8 mouse cellular contexts compared by ENCODE assay signal in the genomic region with DNA sequence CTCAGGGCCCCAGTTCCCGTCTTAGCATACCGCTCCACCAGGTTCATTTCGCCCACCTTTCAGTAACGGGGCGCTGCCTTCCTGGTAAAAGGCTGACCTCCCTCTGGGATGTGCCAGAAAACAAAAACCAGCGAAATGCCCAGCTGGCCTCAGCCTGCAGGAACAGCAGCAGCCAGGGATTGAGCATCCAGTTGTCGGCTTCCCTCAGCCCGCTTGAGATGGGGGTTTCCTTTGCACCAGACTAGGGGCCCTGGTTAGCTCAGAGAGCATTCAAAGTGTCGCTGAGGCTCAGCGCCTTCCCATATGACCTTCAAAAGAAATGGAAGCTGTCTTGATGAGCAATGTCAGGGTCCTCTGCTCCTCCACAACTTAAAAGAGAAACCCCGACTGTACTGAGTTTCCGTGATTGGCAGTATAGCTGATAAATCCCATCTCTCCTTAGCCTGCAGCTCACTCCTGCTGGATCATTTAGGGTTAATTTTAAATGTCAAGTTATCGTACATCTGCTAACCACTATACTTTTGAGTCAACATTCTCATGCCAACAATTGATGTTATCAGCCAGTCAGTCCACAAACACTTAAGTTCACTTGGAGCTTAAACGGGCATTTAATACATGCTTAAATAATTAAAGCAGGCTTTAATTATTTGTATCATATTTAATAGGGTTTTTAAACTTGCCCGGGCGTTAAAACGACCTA. TPM values are rescaled to one million over a fixed set of nuclear protein-coding genes. Genes with fewer than 3 reads are reported as not detected.
DNase-seq lines count a peak whose midpoint lies in the region; ATAC-seq and TF ChIP-seq lines count a peak whose summit lies in the region.

No protein-coding gene starts in this region.

- peak overlapping the region; percentile 67 for H3K4me2 ChIP-seq in kidney, embryonic 14.5 days (replicated peaks; ENCODE audit: low read depth, low read length)
- peak overlapping the region; percentile 49 for H3K4me2 ChIP-seq in hindbrain, embryonic 13.5 days
- peak overlapping the region; percentile 58 for H3K4me2 ChIP-seq in midbrain, embryonic 12.5 days (replicated peaks)

- no peak for ATAC-seq in kidney, embryonic 14.5 days (ENCODE audit: low FRiP score, low TSS enrichment)
- no peak for ATAC-seq in hindbrain, embryonic 13.5 days (ENCODE audit: low FRiP score)
- no peak for ATAC-seq in midbrain, embryonic 12.5 days (ENCODE audit: low FRiP score, low read depth)

- 0 out of 2 replicates have a peak, but pooled peaks cover 8% of the 10 kb centered on the region for H3K4me1 ChIP-seq in kidney, embryonic 14.5 days (ENCODE audit: control insufficient read depth, insufficient read depth, low read length)
- H3K4me1 ChIP-seq in MEL (ENCODE audit: control insufficient read depth in 1 of 2, insufficient read depth in 2 of 2, low read length in 2 of 2), result peaks cover 3 to 15% of the 10 kb centered on the region in 2 experiments; a peak in 3 of 4 replicates
- peaks cover 13% of the 10 kb centered on the region for H3K4me1 ChIP-seq in hindbrain, embryonic 13.5 days (replicated peaks)
- peaks cover 10% of the 10 kb centered on the region for H3K4me1 ChIP-seq in midbrain, embryonic 12.5 days

- WGBS in kidney, embryonic 14.5 days, result 13% methylated on average over 17 of the region's 17 CpGs
- WGBS in hindbrain, embryonic 13.5 days, result 26% methylated on average over 17 of the region's 17 CpGs
- 27% methylated on average over 17 of the region's 17 CpGs for WGBS in midbrain, embryonic 12.5 days

- TF ChIP-seq RAD21 in MEL (IDR thresholded peaks at IDR 0.05; ENCODE audit: low read depth, low read length), result no peak

- H3K79me2 ChIP-seq in MEL (ENCODE audit: control insufficient read depth, insufficient read depth, low read length, poor library complexity), result no peaks in the 10 kb centered on the region; the same call in 1 of the 2 replicates

- H3K27me3 ChIP-seq in kidney, embryonic 14.5 days (ENCODE audit: control insufficient read depth, insufficient read depth, low read length), result no peaks in the 10 kb centered on the region
- H3K27me3 ChIP-seq in MEL (ENCODE audit: control insufficient read depth in 1 of 2, insufficient read depth in 2 of 2, low read length in 2 of 2), result no peaks in the 10 kb centered on the region
- peaks cover 32% of the 10 kb centered on the region for H3K27me3 ChIP-seq in hindbrain, embryonic 13.5 days
- H3K27me3 ChIP-seq in midbrain, embryonic 12.5 days, result peaks cover 24% of the 10 kb centered on the region

- TF ChIP-seq POLR2A in MEL (IDR thresholded peaks at IDR 0.05; ENCODE audit: control insufficient read depth in 1 of 2, insufficient read depth in 1 of 2, low read depth in 1 of 2, low read length in 2 of 2, poor library complexity in 1 of 2), result no peak

- no peaks in the 10 kb centered on the region for H3K9me3 ChIP-seq in kidney, embryonic 14.5 days (ENCODE audit: control insufficient read depth, low read length)
- H3K9me3 ChIP-seq in MEL (replicated peaks; ENCODE audit: insufficient read depth, low read length), result no peaks in the 10 kb centered on the region
- H3K9me3 ChIP-seq in hindbrain, embryonic 13.5 days, result no peaks in the 10 kb centered on the region
- no peaks in the 10 kb centered on the region for H3K9me3 ChIP-seq in midbrain, embryonic 12.5 days

- no peak for TF ChIP-seq EP300 in MEL (IDR thresholded peaks at IDR 0.05; ENCODE audit: low read depth in 1 of 2, low read length in 2 of 2)

- peak overlapping the region; percentile 41 for H3K4me3 ChIP-seq in kidney, embryonic 14.5 days (ENCODE audit: low read length)
- peak overlapping the region; percentile 65 to 73 for H3K4me3 ChIP-seq in MEL (ENCODE audit: control insufficient read depth in 1 of 2, insufficient read depth in 1 of 2, low read depth in 2 of 2, low read length in 2 of 2)
- peak overlapping the region; percentile 24 for H3K4me3 ChIP-seq in hindbrain, embryonic 13.5 days
- peak overlapping the region; percentile 34 for H3K4me3 ChIP-seq in midbrain, embryonic 12.5 days

- H3K36me3 ChIP-seq in kidney, embryonic 14.5 days (ENCODE audit: control insufficient read depth, insufficient read depth, low read length), result no peaks in the 10 kb centered on the region
- peaks cover 0 to 3% of the 10 kb centered on the region in 2 experiments; a peak in 1 of 4 replicates for H3K36me3 ChIP-seq in MEL (ENCODE audit: control insufficient read depth in 1 of 2, insufficient read depth in 2 of 2, low read length in 2 of 2)
- H3K36me3 ChIP-seq in hindbrain, embryonic 13.5 days, result no peaks in the 10 kb centered on the region
- H3K36me3 ChIP-seq in midbrain, embryonic 12.5 days, result no peaks in the 10 kb centered on the region

- intact Hi-C loops in left cerebral cortex, postnatal 36 days (cut with DNase I), result no loop called here

- peak overlapping the region; percentile 53 for H3K9ac ChIP-seq in kidney, embryonic 14.5 days (ENCODE audit: low read depth, low read length)
- peak overlapping the region; percentile 81 for H3K9ac ChIP-seq in MEL (ENCODE audit: control insufficient read depth, low read depth, low read length, poor library complexity, severe bottlenecking)
- peak overlapping the region; percentile 10 for H3K9ac ChIP-seq in hindbrain, embryonic 13.5 days
- peak overlapping the region; percentile 49 for H3K9ac ChIP-seq in midbrain, embryonic 12.5 days (replicated peaks)

- no peak for DNase-seq in kidney, adult 8-10 months
- no peak for DNase-seq in MEL (ENCODE audit: low read depth, low spot score)
- DNase-seq in left cerebral cortex, postnatal 36 days (ENCODE audit: low spot score in 2 of 2), result no peak
- no peak for DNase-seq in spleen, postnatal 10 days (ENCODE audit: low spot score in 2 of 2)
- no peak for DNase-seq in left cerebral cortex, adult 9 months (ENCODE audit: low spot score in 2 of 2)

- no peak for TF ChIP-seq CTCF in MEL (IDR thresholded peaks at IDR 0.05 in 2 of 3, conservative IDR thresholded peaks at IDR 0.05 in 1 of 3; ENCODE audit: control insufficient read depth in 1 of 3, insufficient read depth in 1 of 3, low read depth in 2 of 3, low read length in 3 of 3, poor library complexity in 1 of 3, severe bottlenecking in 1 of 3)

- peak overlapping the region; percentile 52; the same call in 1 of the 2 replicates for H3K27ac ChIP-seq in kidney, embryonic 14.5 days (ENCODE audit: low read depth, low read length)
- H3K27ac ChIP-seq in MEL (ENCODE audit: control insufficient read depth, low read depth, low read length), result peak overlapping the region; percentile 52; the same call in 1 of the 2 replicates
- H3K27ac ChIP-seq in hindbrain, embryonic 13.5 days, result no peak overlapping the region
- H3K27ac ChIP-seq in midbrain, embryonic 12.5 days (replicated peaks), result no peak overlapping the region

TF ChIP-seq in MEL, 35 proteins besides CTCF, POLR2A, EP300 and RAD21:
- TF ChIP-seq GATA1 (IDR thresholded peaks at IDR 0.05; ENCODE audit: low read depth, low read length), result no peak
- no peak for TF ChIP-seq MXI1 (IDR thresholded peaks at IDR 0.05; ENCODE audit: low read depth, low read length)
- TF ChIP-seq MAX (IDR thresholded peaks at IDR 0.05; ENCODE audit: low read length), result no peak
- TF ChIP-seq SMC3 (IDR thresholded peaks at IDR 0.05; ENCODE audit: low read depth, low read length), result no peak
- TF ChIP-seq BHLHE40 (IDR thresholded peaks at IDR 0.05; ENCODE audit: borderline replicate concordance, low read depth, low read length), result no peak
- TF ChIP-seq UBTF (IDR thresholded peaks at IDR 0.05; ENCODE audit: borderline replicate concordance, insufficient read depth, low read depth, low read length), result no peak

RNA-seq across cellular contexts. Expression of gene Batf, which starts 19.5 kb away (rescaled TPM):
- polyA plus RNA-seq in kidney, embryonic 14.5 days (2014; fragmentation: Nextera tagmentation; extraction: Ambion mirVana), result 2.7 and 2.9 TPM in 2 replicates
- 16.8 and 19.9 TPM in 2 replicates for total RNA-seq in MEL (2012; rRNA removed)
- 10 to 100 TPM in 1 of 2 experiments, not detected in 1; 14.4 TPM for polyA plus RNA-seq in MEL (2012; ENCODE audit: insufficient read depth in 1 of 2, insufficient read length in 2 of 2, low read depth in 1 of 2, low replicate concordance in 2 of 2, missing spikeins in 1 of 2)
- polyA plus RNA-seq in hindbrain, embryonic 13.5 days (2015; fragmentation: Nextera tagmentation; extraction: Ambion mirVana), result 1.5 and 1.7 TPM in 2 replicates
- polyA plus RNA-seq in midbrain, embryonic 12.5 days (2016; fragmentation: Nextera tagmentation; extraction: Ambion mirVana), result 1.2 and 2.0 TPM in 2 replicates
- 1 to 10 TPM in 1 of 2 experiments, under 1 TPM in 1; 0.44 to 1.2 TPM for total RNA-seq in left cerebral cortex, postnatal 36 days (2021)

RNA-seq across cellular contexts. Expression of gene Flvcr2, which starts 40.4 kb away (rescaled TPM):
- 0.94 and 2.2 TPM in 2 replicates for polyA plus RNA-seq in kidney, embryonic 14.5 days (2014; fragmentation: Nextera tagmentation; extraction: Ambion mirVana)
- not detected in 2 replicates for total RNA-seq in MEL (2012; rRNA removed)
- polyA plus RNA-seq in MEL (2012; ENCODE audit: insufficient read depth in 1 of 2, insufficient read length in 2 of 2, low read depth in 1 of 2, low replicate concordance in 2 of 2, missing spikeins in 1 of 2), result under 1 TPM in 1 of 2 experiments, not detected in 1; 0.07 TPM
- 4.8 and 5.2 TPM in 2 replicates for polyA plus RNA-seq in hindbrain, embryonic 13.5 days (2015; fragmentation: Nextera tagmentation; extraction: Ambion mirVana)
- polyA plus RNA-seq in midbrain, embryonic 12.5 days (2016; fragmentation: Nextera tagmentation; extraction: Ambion mirVana), result 2.3 and 2.5 TPM in 2 replicates
- 1 to 10 TPM; 2.2 to 2.3 TPM for total RNA-seq in left cerebral cortex, postnatal 36 days (2021)

Comparison
In these comparisons a context has a peak if more than half of its experiments do, and no peak if none do; other contexts are left out.
1. H3K27ac ChIP-seq: peak in kidney, embryonic 14.5 days (single experiment) and MEL (single experiment); none in hindbrain, embryonic 13.5 days (single experiment) and midbrain, embryonic 12.5 days (single experiment).
2. H3K9ac ChIP-seq: peak in every context shown above with its lines; median percentile 81 in MEL; 53 in kidney, embryonic 14.5 days; 49 in midbrain, embryonic 12.5 days; 10 in hindbrain, embryonic 13.5 days.
3. Peak in every context shown above with its lines, with median percentiles within 50 percentile points of each other: H3K4me2 ChIP-seq and H3K4me3 ChIP-seq.